In genomic region chr9:15880160-15880603, GRCm38 (mm10) we compare ENCODE assay signal across 8 mouse cellular contexts. TPM values are rescaled to one million over a fixed set of nuclear protein-coding genes. Genes with fewer than 3 reads are reported as not detected.
A peak's percentile ranks its signal among the peaks of the same experiment; 100 is the strongest.
DNase-seq lines count a peak whose midpoint lies in the region; ATAC-seq and TF ChIP-seq lines count a peak whose summit lies in the region.

No protein-coding gene starts in this region.

- peak; percentile 38; the same call in 1 of the 2 replicates for ATAC-seq in lung, embryonic 14.5 days (ENCODE audit: insufficient read depth)
- ATAC-seq in heart, embryonic 16.5 days (replicated peaks; ENCODE audit: extremely low read depth, insufficient read depth, low FRiP score) = no peak; the same call in 1 of the 2 replicates
- ATAC-seq in neural tube, embryonic 15.5 days (ENCODE audit: low FRiP score) = peak; percentile 55

- TF ChIP-seq POLR2A in lung, adult 2 months (IDR thresholded peaks at IDR 0.05; ENCODE audit: borderline replicate concordance, extremely low read depth, low read depth, low read length) = no peak
- TF ChIP-seq POLR2A in brain, embryonic 14.5 days (IDR thresholded peaks at IDR 0.05; ENCODE audit: borderline replicate concordance, extremely low read depth, insufficient read depth, insufficient read length, poor library complexity, severe bottlenecking) = no peak

- 19% methylated on average over 3 of the region's 3 CpGs for WGBS in lung, embryonic 14.5 days
- 12% methylated on average over 3 of the region's 3 CpGs for WGBS in lung, adult 2 months
- WGBS in heart, embryonic 16.5 days = 18% methylated on average over 3 of the region's 3 CpGs
- 13% methylated on average over 3 of the region's 3 CpGs for WGBS in neural tube, embryonic 15.5 days

- no peaks in the 10 kb centered on the region for H3K4me1 ChIP-seq in lung, embryonic 14.5 days (ENCODE audit: insufficient read depth)
- no peaks in the 10 kb centered on the region; the same call in 1 of the 2 replicates for H3K4me1 ChIP-seq in lung, adult 2 months (ENCODE audit: control insufficient read depth, insufficient read depth, low read length)
- no peaks in the 10 kb centered on the region for H3K4me1 ChIP-seq in heart, embryonic 16.5 days (ENCODE audit: control insufficient read depth, insufficient read depth, low read length)
- no peaks in the 10 kb centered on the region for H3K4me1 ChIP-seq in neural tube, embryonic 15.5 days

- DNase-seq in lung, embryonic 14.5 days = peak; percentile 63
- no peak for DNase-seq in lung, adult 2 months
- peak; percentile 84 for DNase-seq in brain, embryonic 14.5 days (ENCODE audit: low read depth)
- peak; percentile 46 for DNase-seq in kidney, postnatal 10 days
- no peak for DNase-seq in urinary bladder, postnatal 4 days (ENCODE audit: low spot score in 2 of 2)
- no peak for DNase-seq in adrenal gland, postnatal 4 days (ENCODE audit: low spot score in 2 of 2)

- no peak overlapping the region for H3K4me3 ChIP-seq in lung, embryonic 14.5 days (ENCODE audit: low read depth, low read length)
- H3K4me3 ChIP-seq in lung, adult 2 months (replicated peaks; ENCODE audit: extremely low read depth, low read depth, low read length) = no peak overlapping the region
- H3K4me3 ChIP-seq in heart, embryonic 16.5 days (ENCODE audit: low read length) = no peak overlapping the region
- H3K4me3 ChIP-seq in neural tube, embryonic 15.5 days (replicated peaks) = no peak overlapping the region

- no peak overlapping the region for H3K27ac ChIP-seq in lung, embryonic 14.5 days (ENCODE audit: low read depth)
- H3K27ac ChIP-seq in heart, embryonic 16.5 days (ENCODE audit: low read length) = no peak overlapping the region
- H3K27ac ChIP-seq in neural tube, embryonic 15.5 days (replicated peaks) = no peak overlapping the region

- no peaks in the 10 kb centered on the region for H3K27me3 ChIP-seq in lung, embryonic 14.5 days (ENCODE audit: insufficient read depth, low read length)
- no peaks in the 10 kb centered on the region; the same call in 1 of the 2 replicates for H3K27me3 ChIP-seq in heart, embryonic 16.5 days (ENCODE audit: control insufficient read depth, insufficient read depth, low read length)
- no peaks in the 10 kb centered on the region for H3K27me3 ChIP-seq in neural tube, embryonic 15.5 days (replicated peaks)

- peak; percentile 84 for TF ChIP-seq CTCF in lung, embryonic 14.5 days (IDR thresholded peaks at IDR 0.05; ENCODE audit: low read depth)
- TF ChIP-seq CTCF in lung, adult 2 months (IDR thresholded peaks at IDR 0.05; ENCODE audit: insufficient read depth, low read length) = no peak
- TF ChIP-seq CTCF in brain, embryonic 14.5 days (IDR thresholded peaks at IDR 0.05; ENCODE audit: borderline replicate concordance, extremely low read depth, insufficient read depth, insufficient read length) = peak; percentile 45; the same call in 1 of the 2 replicates

- H3K9ac ChIP-seq in lung, embryonic 14.5 days = no peak overlapping the region
- H3K9ac ChIP-seq in heart, embryonic 16.5 days (ENCODE audit: low read length) = no peak overlapping the region
- H3K9ac ChIP-seq in neural tube, embryonic 15.5 days (replicated peaks) = no peak overlapping the region

- H3K4me2 ChIP-seq in lung, embryonic 14.5 days = no peak overlapping the region
- H3K4me2 ChIP-seq in heart, embryonic 16.5 days (ENCODE audit: low read depth, low read length) = peak overlapping the region; percentile 37; the same call in 1 of the 2 replicates
- peak overlapping the region; percentile 19; the same call in 1 of the 2 replicates for H3K4me2 ChIP-seq in neural tube, embryonic 15.5 days

- no peaks in the 10 kb centered on the region for H3K36me3 ChIP-seq in lung, embryonic 14.5 days (ENCODE audit: insufficient read depth)
- H3K36me3 ChIP-seq in heart, embryonic 16.5 days (ENCODE audit: control insufficient read depth, insufficient read depth) = no peaks in the 10 kb centered on the region
- H3K36me3 ChIP-seq in neural tube, embryonic 15.5 days = no peaks in the 10 kb centered on the region

- no peaks in the 10 kb centered on the region for H3K9me3 ChIP-seq in lung, embryonic 14.5 days (ENCODE audit: low read depth, low read length)
- H3K9me3 ChIP-seq in heart, embryonic 16.5 days (replicated peaks; ENCODE audit: control insufficient read depth, low read length) = no peaks in the 10 kb centered on the region
- H3K9me3 ChIP-seq in neural tube, embryonic 15.5 days (replicated peaks) = no peaks in the 10 kb centered on the region

RNA-seq across cellular contexts. Expression of gene Mtnr1b, which starts 5.8 kb away (rescaled TPM):
- polyA plus RNA-seq in lung, embryonic 14.5 days (2014; fragmentation: Nextera tagmentation; extraction: Ambion mirVana) = not detected in 2 replicates
- polyA plus RNA-seq in lung, adult 2 months (2012; rRNA removed) = not detected in 2 replicates
- not detected in 2 replicates for polyA plus RNA-seq in brain, embryonic 14.5 days (2012; rRNA removed)
- polyA plus RNA-seq in heart, embryonic 16.5 days (2015; fragmentation: Nextera tagmentation; extraction: Ambion mirVana) = not detected in 2 replicates
- polyA plus RNA-seq in neural tube, embryonic 15.5 days (2015; fragmentation: Nextera tagmentation; extraction: Ambion mirVana) = not detected in 2 replicates
- not detected for total RNA-seq in adrenal gland, postnatal 4 days (2021)

Comparison
In these comparisons a context has a peak if more than half of its experiments do, and no peak if none do; other contexts are left out.
1. DNase-seq: peak in lung, embryonic 14.5 days (single experiment), brain, embryonic 14.5 days (single experiment) and kidney, postnatal 10 days (single experiment); none in lung, adult 2 months (single experiment), urinary bladder, postnatal 4 days (0 of 2) and adrenal gland, postnatal 4 days (0 of 2).